Mouse (Mus musculus): ENCODE measurements around the gene Zfp64.

The Zfp64 gene

GRCm38 (mm10) chr2:168848553-168848952, 106.8 kb downstream of the Zfp64 start:
- no peak for DNase-seq (ENCODE audit: low spot score in 2 of 2)

GRCm38 (mm10) chr2:168846180-168846720, 109.1 kb downstream of the Zfp64 start:
- no peak for DNase-seq (ENCODE audit: low spot score in 2 of 2)

Data from frontal cortex, postnatal 25 days (tissue).